Mouse (Mus musculus) ES-Bruce4 (cell line): ENCODE measurements at regions not wholly inside any gene's neighbourhood (a gene's known extent, or its start where the extent isn't known, plus 50 kb on each side); places are given as distances from the start of the nearest gene placed in this dataset.

ENCODE experiments used
- CTCF ChIP-seq: IDR thresholded peaks from one replicate; pipeline ENCODE4 v1.8.1; 2011; ENCODE audit warnings: low read depth, low read length
- EP300 ChIP-seq: IDR thresholded peaks from 2 replicates; pipeline ENCODE4 v1.6.1; 2011; ENCODE audit warnings: low read depth, low read length; ENCODE audit not compliant: insufficient read depth
- POLR2A ChIP-seq: IDR thresholded peaks from one replicate; pipeline ENCODE4 v1.8.1; 2011; ENCODE audit warnings: low read length; ENCODE audit not compliant: insufficient read depth

DNA sequence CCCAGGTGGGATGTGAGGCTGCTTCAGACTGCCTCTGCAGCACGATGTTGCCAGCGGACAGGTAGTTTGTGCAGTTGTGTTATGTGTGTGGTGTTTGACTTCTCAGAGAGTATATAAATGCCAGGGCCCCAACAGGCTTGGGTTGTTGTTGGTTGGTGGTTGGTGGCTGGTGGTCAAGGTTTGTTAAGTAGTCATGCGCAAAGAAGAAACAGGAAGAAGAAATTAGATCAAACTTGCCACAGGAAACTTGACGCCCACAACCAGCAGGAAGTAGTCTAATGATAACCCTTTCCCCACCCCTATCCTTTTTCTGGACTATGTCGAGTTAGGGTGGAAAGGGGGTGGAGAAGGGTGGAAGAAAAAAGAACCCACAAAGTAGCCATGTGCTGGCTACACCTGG is 56.2 kb upstream of the Prmt8 start:
- no peak for TF ChIP-seq POLR2A
- no peak for TF ChIP-seq CTCF
- TF ChIP-seq EP300: no peak
